Mouse (Mus musculus) cerebellum, adult 2 months (tissue): ENCODE results near the gene Utp3.

ENCODE experiments used
- CTCF ChIP-seq: fragments of 200-500 bp; IDR thresholded peaks from 2 replicates; pipeline ENCODE4 v1.5.1; 2011; ENCODE audit warnings: low read depth, mild to moderate bottlenecking, control low read depth, low read length, moderate library complexity, borderline replicate concordance; ENCODE audit not compliant: insufficient read depth
- POLR2A ChIP-seq: fragments of 200-500 bp; IDR thresholded peaks from 2 replicates; pipeline ENCODE4 v1.6.1; 2011; ENCODE audit warnings: low read length, control low read depth, borderline replicate concordance; ENCODE audit not compliant: insufficient read depth

GRCm38 (mm10) chr5:88530908-88531307, 23.4 kb upstream of the Utp3 start:
- no peak for TF ChIP-seq CTCF
- TF ChIP-seq POLR2A: no peak
